Mouse (Mus musculus) heart, adult 2 months (tissue): ENCODE data around the gene Gpn3. TPM values are rescaled to one million over a fixed set of nuclear protein-coding genes. Genes with fewer than 3 reads are reported as not detected.
"Not testable (repeated sequence)": the region's sequence is repeated elsewhere in the genome, so short reads cannot be mapped to it uniquely, and the experiment has no call there.

Source experiments
- DNase-seq, 2 experiments: peaks; one replicate each; pipeline ENCODE4 v3.0.0; 2021
- H3K27ac ChIP-seq: fragments of 200-600 bp; 2 replicates; pipeline ENCODE4 v1.8.1; 2022
- H3K27me3 ChIP-seq: fragments of 200-500 bp; 2 replicates; pipeline ENCODE4 v1.6.1; 2012; ENCODE audit warnings: mild to moderate bottlenecking, low read length, inconsistent platforms, mixed read lengths; ENCODE audit not compliant: control insufficient read depth, insufficient read depth
- H3K36me3 ChIP-seq: fragments of 200-500 bp; 2 replicates; pipeline ENCODE4 v1.6.1; 2012; ENCODE audit warnings: low read length, inconsistent platforms; ENCODE audit not compliant: control insufficient read depth, insufficient read depth
- H3K4me1 ChIP-seq: fragments of 200-500 bp; 2 replicates; pipeline ENCODE4 v1.6.1; 2011; ENCODE audit warnings: low read length; ENCODE audit not compliant: control insufficient read depth, insufficient read depth
- H3K4me3 ChIP-seq: fragments of 200-600 bp; 2 replicates; pipeline ENCODE4 v1.8.1; 2022
- H3K79me2 ChIP-seq: fragments of 200-500 bp; replicated peaks from 2 replicates; pipeline ENCODE4 v1.6.1; 2012; ENCODE audit warnings: mild to moderate bottlenecking, inconsistent platforms, low read length, moderate library complexity, mixed read lengths; ENCODE audit not compliant: control insufficient read depth, insufficient read depth
- H3K9ac ChIP-seq: fragments of 200-500 bp; 2 replicates; pipeline ENCODE4 v1.6.1; 2012; ENCODE audit warnings: low read depth, mild to moderate bottlenecking, control low read depth, inconsistent platforms, low read length, mixed read lengths
- CTCF ChIP-seq: fragments of 200-600 bp; IDR thresholded peaks from 2 replicates; pipeline ENCODE4 v1.8.1; 2022; ENCODE audit warnings: antibody characterized with exemption, mild to moderate bottlenecking, moderate library complexity
- EP300 ChIP-seq: fragments of 200-500 bp; IDR thresholded peaks from 2 replicates; pipeline ENCODE4 v1.6.1; 2011; ENCODE audit warnings: low read depth, low read length, control low read depth; ENCODE audit not compliant: insufficient read depth
- POLR2A ChIP-seq: fragments of 200-500 bp; IDR thresholded peaks from 2 replicates; pipeline ENCODE4 v1.6.1; 2011; ENCODE audit warnings: mild to moderate bottlenecking, low read depth, low read length, control low read depth; ENCODE audit not compliant: insufficient read depth
- WGBS: fragments of 180-500 bp; shearing (Covaris S2); methylation state at CpG from one replicate; pipeline ENCODE4 v1.1.7; 2018; 5-methylcytosine and 5-hydroxymethylcytosine counted together
- intact Hi-C: fragments of 180-260 bp; cut with DNase I; formaldehyde crosslinking; loops from one replicate; pipeline ENCODE4 v1.15.1; 2025
- polyA plus RNA-seq: library from polyadenylated mRNA; depleted of rRNA; stranded (reverse); fragments of >200 nt; gene quantifications from 2 replicates; pipeline ENCODE4 v1.2.3, GENCODE M21; 2012
- total RNA-seq, 2 experiments: library from RNA; stranded (reverse); gene quantifications; 2 replicates each; pipeline ENCODE4 v1.2.3; 2021

Gene Gpn3
- total and polyA plus RNA-seq, 3 experiments, result 19.2 to 28.0 (median 23.5) TPM

DNA sequence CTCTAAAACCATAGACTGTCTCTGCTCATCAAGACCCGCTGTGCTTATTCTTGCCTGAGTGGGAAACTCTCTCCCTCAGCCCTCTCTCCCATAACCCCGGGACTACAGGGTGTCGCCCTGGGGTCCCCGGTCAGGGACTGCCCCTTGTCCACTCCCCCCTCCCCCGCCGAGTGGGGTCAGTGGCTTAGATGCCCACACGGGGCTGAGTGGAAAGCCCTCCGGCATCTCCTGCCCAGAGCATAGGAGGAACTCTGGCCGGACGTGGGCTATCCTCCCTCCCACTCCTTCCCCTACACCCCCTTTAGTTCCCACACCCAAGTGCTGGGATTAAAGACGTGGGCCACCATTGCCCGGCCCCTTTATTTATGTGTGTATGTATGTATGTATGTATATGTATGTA, 43.8 kb downstream of the Gpn3 start:
- no peak for DNase-seq
- no peaks in the 10 kb centered on the region for H3K79me2 ChIP-seq
- no peaks in the 10 kb centered on the region for H3K27me3 ChIP-seq
- intact Hi-C loops, result no loop called here
- H3K4me1 ChIP-seq, result no peaks in the 10 kb centered on the region
- H3K36me3 ChIP-seq, result no peaks in the 10 kb centered on the region
- 80% methylated on average over 12 of the region's 12 CpGs for WGBS
- H3K4me3 ChIP-seq, result no peak overlapping the region
- H3K27ac ChIP-seq, result no peak overlapping the region
- no peak overlapping the region for H3K9ac ChIP-seq
- TF ChIP-seq CTCF (no peak), EP300 (no peak), POLR2A (no peak)

DNA sequence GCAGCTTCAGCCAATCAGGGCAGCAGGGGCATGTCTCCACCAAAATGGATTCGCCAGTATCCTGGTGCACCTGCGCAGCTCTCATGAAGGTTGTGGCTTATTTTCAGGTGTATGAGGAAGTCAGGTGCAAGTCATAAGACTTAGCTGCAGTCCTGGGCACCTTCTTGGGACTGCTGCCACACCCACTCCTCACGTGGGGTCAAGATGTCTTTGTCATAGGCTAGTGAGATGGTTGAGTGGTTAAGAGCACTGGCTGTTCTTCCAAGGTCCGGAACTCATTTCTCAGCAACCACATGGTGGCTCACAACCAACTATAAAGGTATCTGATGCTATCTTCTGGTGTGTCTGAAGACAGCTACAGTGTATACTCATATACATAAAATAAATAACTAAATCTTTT, 49.0 kb downstream of the Gpn3 start:
- H3K36me3 ChIP-seq, H3K27me3 ChIP-seq, H3K4me1 ChIP-seq, intact Hi-C loops, H3K79me2 ChIP-seq, DNase-seq, H3K27ac ChIP-seq, H3K9ac ChIP-seq, H3K4me3 ChIP-seq: not testable (repeated sequence)
- WGBS, result 58% methylated on average over 4 of the region's 4 CpGs

DNA sequence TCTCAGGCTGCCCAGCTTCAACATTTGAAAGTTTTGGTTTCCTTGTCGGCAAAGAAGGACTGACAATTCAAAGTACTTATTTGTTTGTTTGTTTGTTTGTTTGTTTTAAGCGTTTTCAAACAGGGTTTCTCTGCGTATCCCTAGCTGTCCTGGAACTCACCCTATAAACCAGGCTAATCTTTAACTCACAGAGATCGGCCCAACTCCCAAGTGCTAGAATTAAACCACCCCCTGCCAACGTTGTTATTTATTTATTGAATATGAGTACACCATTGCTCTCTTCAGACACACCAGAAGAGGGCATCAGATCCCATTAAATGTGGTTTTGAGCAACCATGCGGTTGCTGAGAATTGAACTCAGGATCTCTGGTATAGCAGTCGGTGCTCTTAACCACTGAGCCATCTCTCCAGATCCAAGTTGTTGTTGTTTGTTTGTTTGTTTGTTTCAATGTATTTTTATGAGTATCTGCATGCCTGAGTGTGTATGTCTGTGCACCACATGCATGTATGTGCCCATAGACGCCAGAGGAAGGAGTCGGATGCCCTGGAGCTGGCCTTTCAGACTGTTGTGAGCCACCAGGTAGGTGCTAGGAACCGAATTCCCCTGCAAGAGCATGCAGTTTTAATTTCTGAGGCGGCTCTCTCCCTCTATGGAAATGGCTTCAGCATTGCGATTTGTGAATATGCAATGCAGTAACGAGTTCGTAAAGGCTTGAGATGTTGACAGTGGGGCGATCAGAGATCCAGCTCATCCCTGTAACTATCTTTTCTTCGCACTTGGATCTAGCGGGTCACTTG, 49.8 kb downstream of the Gpn3 start, which contains the start of gene Anapc7:
Gene Anapc7 (plus strand): TSS at position 423 of the 798 bp plus-strand sequence.
- WGBS, result 20% methylated on average over 17 of the region's 17 CpGs
- no peak for TF ChIP-seq POLR2A
- TF ChIP-seq CTCF, result peak; percentile 35
- Histone ChIP-seq H3K36me3 (no peaks in the 10 kb centered on the region; the same call in 1 of the 2 replicates), H3K79me2 (peaks cover 3% of the 10 kb centered on the region; the same call in 1 of the 2 replicates), H3K27me3 (no peaks in the 10 kb centered on the region), H3K9ac (peak within 1 kb of the TSS; percentile 86), H3K27ac (peak within 1 kb of the TSS; percentile 93), H3K4me1 (peaks cover 1% of the 10 kb centered on the region; the same call in 1 of the 2 replicates), H3K4me3 (peak within 1 kb of the TSS; percentile 99)
- no peak for DNase-seq
- intact Hi-C loops, result loop anchor here (2.0 kb wide), 1 partner anchor 21 kb away; no protein-coding TSS in a partner anchor

DNA sequence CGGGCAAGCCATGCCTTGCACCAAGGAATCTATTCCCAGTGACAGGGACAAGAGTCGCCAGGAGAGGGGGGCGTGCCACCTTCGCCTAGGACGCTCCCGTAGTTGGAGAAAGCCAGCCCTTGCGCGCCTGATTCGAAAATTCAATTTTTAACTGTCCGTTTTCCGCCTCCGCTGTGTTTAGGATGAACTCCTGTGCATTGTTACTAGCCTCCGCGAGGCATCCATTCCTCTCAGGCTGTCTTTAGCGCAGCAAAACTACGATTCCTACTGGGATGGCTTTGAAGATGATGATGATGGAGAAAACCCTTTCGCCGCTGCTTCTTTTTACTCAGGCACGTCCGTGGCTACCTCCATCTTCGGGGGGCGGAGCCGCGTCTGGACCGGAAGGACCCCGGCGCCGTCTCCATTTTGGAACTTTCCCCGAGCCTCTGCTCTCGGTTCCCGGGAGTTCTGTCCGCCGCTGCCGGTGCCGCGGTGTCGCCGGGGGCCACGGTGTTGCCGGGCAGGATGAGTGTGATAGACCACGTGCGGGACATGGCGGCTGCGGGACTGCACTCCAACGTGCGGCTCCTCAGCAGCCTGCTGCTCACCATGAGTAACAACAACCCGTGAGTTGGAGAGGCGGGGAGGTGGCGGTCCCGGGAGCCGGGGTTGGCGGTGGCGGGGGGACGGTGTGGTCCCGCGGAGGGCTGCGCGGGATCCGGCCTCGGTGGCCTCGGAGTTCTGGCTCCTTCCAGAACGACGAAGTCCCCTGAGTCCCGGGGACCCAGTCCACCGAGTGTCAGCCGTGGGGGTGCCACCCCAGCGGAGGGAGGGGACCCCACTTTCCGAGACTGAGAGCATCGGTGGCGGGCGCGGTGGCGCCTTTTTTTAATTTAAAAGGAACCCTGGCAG, 50.6 kb downstream of the Gpn3 start:
- Histone ChIP-seq H3K27ac (peak overlapping the region; percentile 93), H3K36me3 (no peaks in the 10 kb centered on the region; the same call in 1 of the 2 replicates), H3K4me1 (peaks cover 1% of the 10 kb centered on the region; the same call in 1 of the 2 replicates), H3K79me2 (peaks cover 3% of the 10 kb centered on the region; the same call in 1 of the 2 replicates), H3K4me3 (peak overlapping the region; percentile 99), H3K9ac (peak overlapping the region; percentile 86), H3K27me3 (no peaks in the 10 kb centered on the region)
- intact Hi-C loops, result loop anchor here (2.0 kb wide), 1 partner anchor 22 kb away; no protein-coding TSS in a partner anchor
- WGBS, result under 1% methylated on average over 73 of the region's 73 CpGs
- peak; percentile 77 for TF ChIP-seq POLR2A
- peak; percentile 70; the same call in 1 of the 2 replicates for TF ChIP-seq EP300
- no peak for TF ChIP-seq CTCF
- peak; percentile 92 to 93 for DNase-seq

DNA sequence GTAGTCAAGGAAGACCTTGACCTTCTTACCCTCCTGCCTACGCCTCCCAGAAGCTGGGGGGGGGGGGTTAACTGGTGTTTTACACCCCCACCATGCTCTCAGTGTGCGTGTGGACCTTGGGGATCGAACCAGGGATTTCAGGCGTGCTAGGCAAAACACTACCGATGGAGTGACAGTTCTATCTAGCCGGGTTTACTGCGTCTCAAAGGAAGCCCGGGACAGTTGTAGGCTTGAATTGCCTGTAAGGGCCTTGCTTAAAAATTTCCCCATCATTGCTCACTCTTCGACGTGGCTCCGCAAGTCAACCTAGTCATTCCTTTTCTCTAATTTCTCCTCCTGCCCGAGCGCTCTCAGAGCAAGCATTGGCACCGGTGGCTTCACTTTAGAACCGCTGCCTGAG, 51.4 kb downstream of the Gpn3 start:
- Histone ChIP-seq H3K27me3 (no peaks in the 10 kb centered on the region), H3K4me3 (peak overlapping the region; percentile 99), H3K4me1 (peaks cover 1% of the 10 kb centered on the region; the same call in 1 of the 2 replicates), H3K79me2 (peaks cover 3% of the 10 kb centered on the region; the same call in 1 of the 2 replicates), H3K27ac (no peak overlapping the region), H3K36me3 (no peaks in the 10 kb centered on the region; the same call in 1 of the 2 replicates), H3K9ac (peak overlapping the region; percentile 86)
- no peak for DNase-seq
- intact Hi-C loops, result loop anchor here (2.0 kb wide), 1 partner anchor 22 kb away; no protein-coding TSS in a partner anchor
- 14% methylated on average over 15 of the region's 15 CpGs for WGBS
- TF ChIP-seq CTCF (no peak), EP300 (no peak), POLR2A (no peak)

DNA sequence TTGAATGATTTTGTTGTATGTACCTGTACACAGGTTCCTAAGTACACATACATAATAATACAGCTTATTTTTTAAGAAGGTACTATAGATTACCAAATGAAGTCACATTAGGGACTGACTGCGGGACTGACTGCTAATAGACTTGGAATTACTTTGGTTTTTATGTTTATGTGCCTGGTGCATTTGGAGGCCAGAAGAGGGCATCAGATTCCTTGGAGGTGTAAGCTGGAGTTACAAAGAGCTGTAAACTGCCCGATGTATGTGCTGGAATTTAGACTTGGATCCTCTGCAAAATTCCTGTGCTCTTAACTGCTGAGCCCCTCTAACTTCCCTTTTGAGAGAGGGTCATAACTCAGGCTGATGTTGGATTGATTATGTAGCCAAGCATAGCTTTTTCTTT, 53.9 kb downstream of the Gpn3 start:
- TF ChIP-seq POLR2A (no peak), CTCF (peak; percentile 44), EP300 (no peak)
- Histone ChIP-seq H3K4me3 (no peak overlapping the region), H3K9ac (no peak overlapping the region), H3K27me3 (no peaks in the 10 kb centered on the region), H3K79me2 (peaks cover 3% of the 10 kb centered on the region; the same call in 1 of the 2 replicates), H3K4me1 (peaks cover 1% of the 10 kb centered on the region; the same call in 1 of the 2 replicates), H3K27ac (no peak overlapping the region), H3K36me3 (peaks cover 5% of the 10 kb centered on the region)
- 55% methylated on average over 2 of the region's 2 CpGs for WGBS
- intact Hi-C loops, result no loop called here
- DNase-seq, result no peak
